In the genomic region with DNA sequence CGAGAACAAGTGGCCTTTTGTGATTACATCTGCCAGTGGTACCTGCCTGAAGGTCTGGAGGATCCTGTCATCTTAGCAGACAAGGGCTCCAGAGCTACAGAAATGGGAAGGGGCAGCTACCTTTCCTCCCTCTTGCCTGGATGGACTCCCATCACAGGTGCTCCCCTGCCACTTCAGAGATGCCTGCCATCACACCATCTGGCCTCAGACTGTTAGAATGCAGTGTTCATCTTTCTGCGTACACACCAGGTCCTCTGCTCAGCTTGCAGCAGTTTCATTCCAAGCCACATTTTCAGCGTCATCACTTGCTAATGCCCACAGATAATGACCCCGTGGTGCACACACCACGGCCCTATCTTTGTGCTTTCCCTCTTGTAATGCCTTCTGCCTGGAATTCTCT, we compare ENCODE assay signal across 26 mouse cellular contexts.
"Had no signal": no experiment of that assay in that cellular context is flagged by ENCODE, and none has a peak within 500 bp of the region (broad histone marks: within the 10 kb centered on the region; RNA-seq: fewer than 3 reads in every experiment).

No protein-coding gene starts in this region.

- ATAC-seq: hindbrain, postnatal 0 days; intestine, embryonic 16.5 days; liver, postnatal 0 days had no signal

- H3K4me3 ChIP-seq: heart, embryonic 10.5 days; heart, embryonic 12.5 days; hindbrain, embryonic 13.5 days; hindbrain, embryonic 15.5 days; layer of hippocampus, adult 2 months; left cerebral cortex, adult 2 months; limb, embryonic 10.5 days; limb, embryonic 12.5 days; liver, embryonic 13.5 days; liver, embryonic 15.5 days had no signal

- H3K36me3 ChIP-seq: heart, embryonic 10.5 days; heart, embryonic 12.5 days; hindbrain, embryonic 13.5 days; hindbrain, embryonic 15.5 days; limb, embryonic 10.5 days; limb, embryonic 12.5 days; liver, embryonic 13.5 days; liver, embryonic 15.5 days had no signal

- H3K9me3 ChIP-seq: heart, embryonic 10.5 days; heart, embryonic 12.5 days; hindbrain, embryonic 13.5 days; hindbrain, embryonic 15.5 days; limb, embryonic 10.5 days; limb, embryonic 12.5 days; liver, embryonic 13.5 days; liver, embryonic 15.5 days had no signal

- DNase-seq: gastrocnemius, postnatal 14 days; gastrocnemius, postnatal 36 days; heart, adult 18-20 months; heart, postnatal 10 days; heart, postnatal 36 days; kidney, adult 11 months; kidney, adult 2 months; kidney, adult 9 months; kidney, postnatal 10 days; kidney, postnatal 25 days; kidney, postnatal 4 days; liver; liver, embryonic 13.5 days; liver, postnatal 0 days had no signal

- H3K27me3 ChIP-seq: heart, embryonic 12.5 days; hindbrain, embryonic 13.5 days; hindbrain, embryonic 15.5 days; limb, embryonic 12.5 days; liver, embryonic 13.5 days; liver, embryonic 15.5 days had no signal

- H3K4me1 ChIP-seq: heart, embryonic 10.5 days; heart, embryonic 12.5 days; hindbrain, embryonic 13.5 days; hindbrain, embryonic 15.5 days; limb, embryonic 10.5 days; limb, embryonic 12.5 days; liver, embryonic 13.5 days; liver, embryonic 15.5 days had no signal

- H3K4me2 ChIP-seq: heart, embryonic 12.5 days; hindbrain, embryonic 13.5 days; hindbrain, embryonic 15.5 days; limb, embryonic 12.5 days; liver, embryonic 11.5 days; liver, embryonic 13.5 days; liver, embryonic 15.5 days had no signal

- H3K9ac ChIP-seq: heart, embryonic 12.5 days; hindbrain, embryonic 13.5 days; hindbrain, embryonic 15.5 days; limb, embryonic 12.5 days; liver, embryonic 13.5 days; liver, embryonic 15.5 days; liver, postnatal 0 days had no signal

- H3K27ac ChIP-seq: heart, embryonic 10.5 days; hindbrain, embryonic 13.5 days; hindbrain, embryonic 15.5 days; hindbrain, postnatal 0 days; layer of hippocampus, adult 2 months; left cerebral cortex, adult 2 months; limb, embryonic 10.5 days; limb, embryonic 12.5 days; liver, embryonic 13.5 days; liver, embryonic 15.5 days had no signal
